Mouse (Mus musculus) embryonic facial prominence, embryonic 15.5 days (tissue): ENCODE data around the gene Camk2b. TPM values are rescaled to one million over a fixed set of nuclear protein-coding genes. Genes with fewer than 3 reads are reported as not detected.

Experiments used
- ATAC-seq: fragments of 200-750 bp; cut with Nextera tagmentation; 2 replicates; pipeline ENCODE4 v1.8.0; 2017; ENCODE audit warnings: low read depth, moderate TSS enrichment; ENCODE audit not compliant: insufficient number of reproducible peaks, low FRiP score, low TSS enrichment
- H3K27ac ChIP-seq: fragments of 300-500 bp; sonication (generic); replicated peaks from 2 replicates; pipeline ENCODE4 v1.5.1; 2015; ENCODE audit warnings: mild to moderate bottlenecking, inconsistent platforms
- H3K27me3 ChIP-seq: fragments of 300-500 bp; sonication (generic); 2 replicates; pipeline ENCODE4 v1.6.1; 2015; ENCODE audit warnings: inconsistent platforms
- H3K36me3 ChIP-seq: fragments of 300-500 bp; sonication (generic); 2 replicates; pipeline ENCODE4 v1.6.1; 2015; ENCODE audit warnings: mild to moderate bottlenecking, inconsistent platforms
- H3K4me1 ChIP-seq: fragments of 300-500 bp; sonication (generic); 2 replicates; pipeline ENCODE4 v1.6.1; 2015; ENCODE audit warnings: inconsistent platforms
- H3K4me2 ChIP-seq: fragments of 300-500 bp; sonication (generic); replicated peaks from 2 replicates; pipeline ENCODE4 v1.6.1; 2015; ENCODE audit warnings: mild to moderate bottlenecking, inconsistent platforms
- H3K4me3 ChIP-seq: fragments of 300-500 bp; sonication (generic); replicated peaks from 2 replicates; pipeline ENCODE4 v1.5.1; 2015; ENCODE audit warnings: mild to moderate bottlenecking, inconsistent platforms
- H3K9ac ChIP-seq: fragments of 300-500 bp; sonication (generic); 2 replicates; pipeline ENCODE4 v1.6.1; 2015; ENCODE audit warnings: inconsistent platforms
- H3K9me3 ChIP-seq: fragments of 300-500 bp; sonication (generic); replicated peaks from 2 replicates; pipeline ENCODE4 v1.6.1; 2016; ENCODE audit warnings: inconsistent platforms
- WGBS: fragments of 180-500 bp; shearing (Covaris S2); methylation state at CpG from one replicate; pipeline ENCODE4 v1.1.7; 2015; 5-methylcytosine and 5-hydroxymethylcytosine counted together
- polyA plus RNA-seq: library from polyadenylated mRNA; unstranded; fragments of >200 nt; fragmentation: Nextera tagmentation; extraction: Ambion mirVana; gene quantifications from 2 replicates; pipeline ENCODE4 v1.2.1, GENCODE M21; 2015

Camk2b gene
- polyA plus RNA-seq, 1 experiment from 2014 or later, result 3.5 TPM

DNA sequence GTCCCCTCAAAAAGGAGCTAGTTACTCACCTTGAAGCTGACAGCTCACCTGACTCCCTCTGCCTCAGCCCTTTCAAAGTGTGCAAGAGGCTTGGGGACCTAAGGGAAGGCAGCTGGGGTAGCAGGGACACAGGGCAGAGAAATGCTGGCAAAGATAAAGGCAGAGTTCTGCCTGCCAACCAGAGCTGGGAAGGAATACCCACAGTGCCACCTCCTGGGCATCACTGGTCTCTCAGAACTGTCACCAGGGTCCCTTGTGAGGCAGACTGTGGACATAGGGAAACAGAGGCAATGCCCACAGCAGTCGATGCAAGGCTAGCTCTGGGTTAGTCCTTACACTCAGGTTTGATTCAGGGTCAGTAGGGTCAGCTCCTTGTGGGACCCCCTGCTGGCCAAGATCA, 39.8 kb downstream of the Camk2b start:
- ATAC-seq, result no peak
- Histone ChIP-seq H3K9me3 (no peaks in the 10 kb centered on the region), H3K4me1 (peaks cover 10% of the 10 kb centered on the region; the same call in 1 of the 2 replicates), H3K4me3 (no peak overlapping the region), H3K4me2 (no peak overlapping the region), H3K27ac (no peak overlapping the region), H3K27me3 (no peaks in the 10 kb centered on the region), H3K36me3 (no peaks in the 10 kb centered on the region), H3K9ac (no peak overlapping the region)
- WGBS, result 75% methylated on average over 1 of the region's 1 CpGs

DNA sequence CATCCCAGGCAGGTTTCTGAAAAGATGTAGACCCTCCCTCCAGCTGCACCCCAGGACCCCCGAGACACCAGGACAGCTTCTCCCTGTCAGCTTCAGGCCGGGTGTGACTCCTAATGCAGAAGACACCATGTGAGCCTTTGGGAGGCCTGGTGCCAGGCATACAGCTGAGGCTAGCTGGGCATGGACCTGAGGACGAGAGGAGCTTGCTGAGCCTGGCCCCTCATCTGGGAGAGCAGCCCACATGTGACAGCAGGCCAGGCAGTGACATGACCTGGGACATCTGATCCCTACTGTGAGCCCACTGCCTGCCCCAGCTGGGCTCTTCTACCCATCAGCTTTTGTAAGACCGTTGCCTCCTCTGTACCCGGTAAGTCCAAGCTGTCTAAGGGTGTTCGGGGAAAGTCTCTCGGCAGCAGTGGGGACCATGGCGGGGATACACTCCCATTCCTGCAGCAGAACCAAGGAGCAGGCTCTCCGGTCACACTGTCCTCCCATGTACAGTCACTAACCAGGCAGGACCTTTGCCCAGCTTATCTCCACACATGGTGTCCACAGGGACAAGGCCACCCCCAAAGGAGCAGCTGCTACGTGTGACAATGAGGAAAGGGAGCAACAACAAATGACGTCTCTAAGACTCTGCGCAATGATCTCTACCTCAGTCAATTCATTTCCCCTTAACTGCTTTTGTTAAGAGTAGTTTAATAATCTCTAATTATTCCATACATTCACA, 41.1 kb downstream of the Camk2b start:
- Histone ChIP-seq H3K9ac (no peak overlapping the region), H3K4me2 (no peak overlapping the region), H3K27ac (no peak overlapping the region), H3K9me3 (no peaks in the 10 kb centered on the region), H3K36me3 (no peaks in the 10 kb centered on the region), H3K27me3 (no peaks in the 10 kb centered on the region), H3K4me3 (no peak overlapping the region), H3K4me1 (no peaks in the 10 kb centered on the region)
- no peak for ATAC-seq
- WGBS, result 76% methylated on average over 12 of the region's 12 CpGs

DNA sequence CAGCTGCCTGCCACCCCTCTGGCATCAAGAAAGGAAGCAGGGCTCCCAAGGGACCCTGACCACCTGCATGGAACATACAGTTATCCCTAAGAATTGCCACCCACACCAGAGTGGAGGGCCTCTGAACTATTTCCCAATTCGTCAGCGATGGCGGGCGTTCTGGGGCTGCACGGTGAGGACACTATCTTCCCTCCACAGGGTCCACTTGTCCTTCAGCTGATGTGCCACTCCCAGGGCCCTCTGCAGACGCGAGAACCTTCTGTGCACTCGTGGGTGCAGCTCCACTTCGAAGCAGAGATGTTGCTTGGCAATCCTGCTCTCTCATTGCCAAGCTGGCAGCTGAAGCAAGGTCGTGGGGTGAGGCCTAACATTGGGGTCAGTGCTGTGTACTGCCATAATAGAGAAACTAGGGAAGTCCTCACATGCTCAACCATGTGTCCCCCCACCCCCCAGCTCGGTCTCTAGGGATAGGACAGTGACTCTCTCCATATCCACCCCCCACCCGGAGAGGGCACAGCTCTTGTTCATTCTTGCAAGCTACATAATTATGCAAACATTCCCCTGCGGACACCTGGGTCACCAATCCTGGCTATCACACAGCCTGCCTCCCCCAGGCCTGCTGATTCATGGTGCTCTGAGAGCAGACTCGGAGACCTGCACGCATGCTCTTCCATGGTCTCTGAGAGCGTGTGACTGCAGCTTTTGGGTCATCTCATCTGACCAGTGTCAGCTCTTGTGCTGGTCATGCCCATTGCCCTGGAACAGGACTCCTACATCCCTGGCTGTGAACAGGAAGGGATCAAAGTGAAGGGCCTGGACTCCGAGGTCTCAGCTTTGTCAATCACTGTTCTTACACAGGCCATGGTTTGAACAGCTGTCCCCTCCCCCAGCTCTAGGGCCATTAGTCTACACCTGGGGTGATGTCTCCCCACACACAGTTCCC, 45.0 kb downstream of the Camk2b start:
- H3K9me3 ChIP-seq, result no peaks in the 10 kb centered on the region
- 77% methylated on average over 17 of the region's 17 CpGs for WGBS
- no peaks in the 10 kb centered on the region for H3K27me3 ChIP-seq
- no peak overlapping the region for H3K27ac ChIP-seq
- H3K4me1 ChIP-seq, result peaks cover 4% of the 10 kb centered on the region; the same call in 1 of the 2 replicates
- no peak overlapping the region for H3K4me2 ChIP-seq
- no peak overlapping the region for H3K9ac ChIP-seq
- ATAC-seq, result no peak
- H3K36me3 ChIP-seq, result no peaks in the 10 kb centered on the region
- no peak overlapping the region for H3K4me3 ChIP-seq

DNA sequence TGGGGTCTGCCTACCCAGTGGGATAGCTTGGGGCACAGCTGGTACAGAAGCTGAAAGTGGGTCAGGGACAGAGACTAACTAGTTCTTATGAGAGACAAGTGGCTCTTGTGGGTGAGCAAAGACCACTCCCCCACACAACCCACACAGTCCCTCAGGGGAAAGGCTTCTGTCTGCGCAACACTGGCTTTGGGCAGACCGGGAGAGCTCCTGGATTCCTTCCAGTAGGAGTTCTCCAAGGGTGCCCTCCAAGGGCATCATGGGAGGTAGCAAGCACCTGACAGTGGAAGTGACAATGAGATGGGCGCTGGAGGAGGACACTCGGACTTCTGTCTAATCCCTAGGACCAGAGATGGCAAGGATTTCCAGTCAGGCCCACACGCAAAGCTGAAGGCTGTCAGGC, 45.8 kb downstream of the Camk2b start:
- Histone ChIP-seq H3K9ac (no peak overlapping the region), H3K27me3 (no peaks in the 10 kb centered on the region), H3K4me2 (no peak overlapping the region), H3K4me3 (no peak overlapping the region), H3K9me3 (no peaks in the 10 kb centered on the region), H3K27ac (no peak overlapping the region), H3K36me3 (no peaks in the 10 kb centered on the region), H3K4me1 (peaks cover 4% of the 10 kb centered on the region; the same call in 1 of the 2 replicates)
- ATAC-seq, result no peak
- WGBS, result 66% methylated on average over 5 of the region's 5 CpGs

DNA sequence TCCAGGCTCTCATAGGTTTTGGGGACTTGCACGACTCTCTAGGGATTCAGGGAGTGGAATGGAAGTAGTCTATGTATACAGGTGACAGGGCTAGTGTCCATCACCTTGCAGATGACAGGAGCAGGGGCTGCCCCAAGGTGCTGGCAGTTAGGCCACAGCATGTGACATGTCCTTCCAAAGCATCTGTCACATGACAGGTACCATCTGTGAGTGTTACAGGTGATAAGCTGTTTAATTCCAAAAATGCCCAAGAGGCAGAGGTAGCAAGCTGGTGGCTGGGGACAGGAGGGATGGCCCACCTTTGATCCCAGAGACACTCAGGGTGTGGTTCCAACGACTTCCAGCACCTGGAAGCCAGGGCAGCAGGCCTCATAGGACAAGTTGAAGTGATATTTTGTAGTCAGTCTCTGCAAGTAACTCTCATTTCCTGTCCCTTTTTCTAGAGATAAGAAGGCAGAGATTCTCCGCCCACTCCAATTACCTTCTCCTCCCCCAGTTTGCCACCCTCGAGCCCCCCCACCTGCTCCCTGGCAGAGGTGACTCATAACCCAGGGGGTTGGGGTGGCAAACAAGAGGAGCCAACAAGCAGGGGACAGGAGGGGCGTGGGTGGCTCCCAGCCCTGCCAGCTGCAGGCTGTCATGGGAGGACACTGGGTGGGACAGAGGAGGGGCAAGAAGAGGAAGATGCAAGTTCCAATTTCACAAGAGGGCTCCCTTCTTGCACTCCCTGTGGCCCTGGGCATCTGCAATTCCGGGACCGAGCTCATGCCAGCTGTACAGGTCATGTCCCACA, 47.7 kb downstream of the Camk2b start:
- no peak overlapping the region for H3K4me2 ChIP-seq
- whole genome bisulfite sequencing, result 61% methylated on average over 7 of the region's 7 CpGs
- H3K27me3 ChIP-seq, result no peaks in the 10 kb centered on the region
- no peak overlapping the region for H3K27ac ChIP-seq
- no peak for ATAC-seq
- H3K4me1 ChIP-seq, result peaks cover 4% of the 10 kb centered on the region; the same call in 1 of the 2 replicates
- no peak overlapping the region for H3K4me3 ChIP-seq
- no peak overlapping the region for H3K9ac ChIP-seq
- H3K9me3 ChIP-seq, result no peaks in the 10 kb centered on the region
- no peaks in the 10 kb centered on the region for H3K36me3 ChIP-seq

GRCm38 (mm10) chr11:6017484-6018140, 48.5 kb downstream of the Camk2b start:
- H3K4me1 ChIP-seq, result peaks cover 4% of the 10 kb centered on the region; the same call in 1 of the 2 replicates
- H3K27ac ChIP-seq, result no peak overlapping the region
- WGBS, result 60% methylated on average over 11 of the region's 11 CpGs
- H3K36me3 ChIP-seq, result no peaks in the 10 kb centered on the region
- no peak overlapping the region for H3K9ac ChIP-seq
- no peaks in the 10 kb centered on the region for H3K27me3 ChIP-seq
- no peak overlapping the region for H3K4me2 ChIP-seq
- no peak overlapping the region for H3K4me3 ChIP-seq
- H3K9me3 ChIP-seq, result no peaks in the 10 kb centered on the region
- ATAC-seq, result no peak

DNA sequence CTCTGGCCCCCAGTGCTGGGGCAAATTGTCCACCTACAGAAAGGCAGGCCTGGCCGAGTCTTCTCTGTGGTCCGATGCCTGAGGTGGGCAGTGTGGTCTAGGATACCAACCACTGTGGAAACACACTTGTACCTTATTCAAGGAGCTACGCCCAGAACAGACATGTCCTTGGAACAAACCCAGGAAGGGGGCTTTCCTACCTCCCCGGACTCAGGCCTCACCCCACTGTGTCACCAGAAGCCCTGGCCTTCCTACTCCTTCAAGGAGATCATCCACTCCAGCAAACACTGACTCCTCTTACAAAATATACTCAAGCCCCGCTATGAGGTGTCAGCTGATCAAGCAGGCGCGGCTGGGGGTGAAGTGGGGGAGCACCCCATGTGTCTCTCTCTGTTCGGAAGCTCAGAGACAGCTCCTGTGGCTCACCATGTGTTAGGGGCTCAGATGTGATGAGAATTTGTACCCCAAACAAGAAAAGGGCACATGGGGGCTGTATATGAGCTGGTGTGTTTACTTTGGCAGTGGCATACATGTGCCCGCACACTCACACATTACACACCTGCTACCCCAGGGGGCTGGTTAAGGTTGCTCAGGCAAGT, 49.3 kb downstream of the Camk2b start:
- H3K27me3 ChIP-seq, result no peaks in the 10 kb centered on the region
- 60% methylated on average over 9 of the region's 9 CpGs for WGBS
- H3K27ac ChIP-seq, result no peak overlapping the region
- H3K4me3 ChIP-seq, result no peak overlapping the region
- no peak for ATAC-seq
- no peak overlapping the region for H3K4me2 ChIP-seq
- no peaks in the 10 kb centered on the region for H3K9me3 ChIP-seq
- peaks cover 4% of the 10 kb centered on the region; the same call in 1 of the 2 replicates for H3K4me1 ChIP-seq
- no peaks in the 10 kb centered on the region for H3K36me3 ChIP-seq
- H3K9ac ChIP-seq, result no peak overlapping the region

- no peak overlapping the region for H3K4me3 ChIP-seq
- no peaks in the 10 kb centered on the region for H3K9me3 ChIP-seq
- ATAC-seq, result no peak
- 0% methylated on average over 3 of the region's 3 CpGs for WGBS
- H3K4me2 ChIP-seq, result no peak overlapping the region
- no peaks in the 10 kb centered on the region for H3K36me3 ChIP-seq
- no peaks in the 10 kb centered on the region for H3K27me3 ChIP-seq
- H3K4me1 ChIP-seq, result peaks cover 4% of the 10 kb centered on the region; the same call in 1 of the 2 replicates
- no peak overlapping the region for H3K27ac ChIP-seq
- no peak overlapping the region for H3K9ac ChIP-seq
Observed at GRCm38 (mm10) chr11:6016368-6016767, 49.8 kb downstream of the Camk2b start.

GRCm38 (mm10) chr11:6015011-6015431, 51.1 kb downstream of the Camk2b start:
- Histone ChIP-seq H3K4me3 (no peak overlapping the region), H3K36me3 (no peaks in the 10 kb centered on the region), H3K4me2 (no peak overlapping the region), H3K9me3 (no peaks in the 10 kb centered on the region), H3K4me1 (peaks cover 4% of the 10 kb centered on the region; the same call in 1 of the 2 replicates), H3K27me3 (no peaks in the 10 kb centered on the region), H3K27ac (no peak overlapping the region), H3K9ac (no peak overlapping the region)
- no peak for ATAC-seq
- 65% methylated on average over 6 of the region's 6 CpGs for WGBS

- no peak overlapping the region for H3K27ac ChIP-seq
- no peak overlapping the region for H3K4me3 ChIP-seq
- H3K27me3 ChIP-seq, result no peaks in the 10 kb centered on the region
- H3K4me2 ChIP-seq, result no peak overlapping the region
- ATAC-seq, result no peak
- H3K9me3 ChIP-seq, result no peaks in the 10 kb centered on the region
- no peaks in the 10 kb centered on the region for H3K36me3 ChIP-seq
- H3K4me1 ChIP-seq, result peaks cover 4% of the 10 kb centered on the region; the same call in 1 of the 2 replicates
- WGBS, result 60% methylated on average over 2 of the region's 2 CpGs
- no peak overlapping the region for H3K9ac ChIP-seq
Observed at GRCm38 (mm10) chr11:6013359-6013758, 52.8 kb downstream of the Camk2b start.
